15 mouse cellular contexts compared by ENCODE assay signal in genomic region chr4:83512644-83513043, GRCm38 (mm10).
"Had no signal": no experiment of that assay in that cellular context is flagged by ENCODE, and none has a peak within 500 bp of the region (broad histone marks: within the 10 kb centered on the region; RNA-seq: fewer than 3 reads in every experiment).

No protein-coding gene starts in this region.

- H3K36me3 ChIP-seq: limb, embryonic 12.5 days; liver, embryonic 13.5 days; lung, embryonic 15.5 days; midbrain, embryonic 10.5 days; neural tube, embryonic 12.5 days had no signal

- DNase-seq: kidney, adult 2 months; kidney, postnatal 25 days; liver; liver, embryonic 13.5 days; liver, postnatal 0 days; lung, postnatal 14 days; midbrain, embryonic 14.5 days; right cerebral cortex, postnatal 4 days; thymus, postnatal 25 days had no signal

- H3K27me3 ChIP-seq: limb, embryonic 12.5 days; liver, embryonic 13.5 days; lung, embryonic 15.5 days; neural tube, embryonic 12.5 days had no signal

- H3K4me1 ChIP-seq: liver, embryonic 13.5 days; lung, embryonic 15.5 days; neural tube, embryonic 12.5 days had no signal

- H3K4me3 ChIP-seq: limb, embryonic 12.5 days; liver, embryonic 13.5 days; lung, embryonic 15.5 days; midbrain, embryonic 10.5 days; neural tube, embryonic 12.5 days had no signal

- H3K9me3 ChIP-seq: limb, embryonic 12.5 days; liver, embryonic 13.5 days; lung, embryonic 15.5 days; midbrain, embryonic 10.5 days; neural tube, embryonic 12.5 days had no signal

- ATAC-seq: liver, postnatal 0 days had no signal

- H3K27ac ChIP-seq: limb, embryonic 12.5 days; liver, embryonic 13.5 days; lung, embryonic 15.5 days; macrophage; midbrain, embryonic 10.5 days; neural tube, embryonic 12.5 days; stomach, postnatal 0 days had no signal
